Mouse (Mus musculus) liver, embryonic 14.5 days (tissue): ENCODE measurements around the gene Muc13. TPM values are rescaled to one million over a fixed set of nuclear protein-coding genes. Genes with fewer than 3 reads are reported as not detected.

Experiments used
- ATAC-seq: fragments of 200-750 bp; cut with Nextera tagmentation; 2 replicates; pipeline ENCODE4 v1.8.0; 2017; ENCODE audit warnings: moderate number of reproducible peaks, mild to moderate bottlenecking, moderate library complexity; ENCODE audit not compliant: insufficient read depth
- DNase-seq, 3 experiments: peaks; one replicate each; pipeline ENCODE4 v3.0.0-alpha.2; 2012 to 2013; ENCODE audit warnings: low read depth in 3 of 3, low spot score in 3 of 3
- H3K27ac ChIP-seq: fragments of 300-500 bp; sonication (generic); 2 replicates; pipeline ENCODE4 v1.5.1; 2014; ENCODE audit warnings: moderate library complexity, mild to moderate bottlenecking, control low read depth, inconsistent platforms
- H3K27me3 ChIP-seq: fragments of 300-500 bp; sonication (generic); 2 replicates; pipeline ENCODE4 v1.6.1; 2014; ENCODE audit warnings: mild to moderate bottlenecking, low read length, moderate library complexity; ENCODE audit not compliant: control insufficient read depth, insufficient read depth
- H3K36me3 ChIP-seq: fragments of 300-500 bp; sonication (generic); replicated peaks from 2 replicates; pipeline ENCODE4 v1.6.1; 2014; ENCODE audit warnings: low read depth; ENCODE audit not compliant: control insufficient read depth, insufficient read depth
- H3K4me1 ChIP-seq, 2 experiments: fragments of 200-500 bp in 1 of 2; fragments of 300-500 bp in 1 of 2; sonication (generic) in 1 of 2; replicated peaks; 2 replicates each; pipeline ENCODE4 v1.6.1; 2012 to 2014; ENCODE audit warnings: antibody characterized with exemption in 1 of 2, inconsistent platforms in 1 of 2, low read length in 1 of 2; ENCODE audit not compliant: control insufficient read depth in 2 of 2, insufficient read depth in 2 of 2
- H3K4me2 ChIP-seq: fragments of 300-500 bp; sonication (generic); 2 replicates; pipeline ENCODE4 v1.6.1; 2014; ENCODE audit warnings: low read depth, mild to moderate bottlenecking, control low read depth, moderate library complexity
- H3K4me3 ChIP-seq, 2 experiments: fragments of 200-500 bp in 1 of 2; fragments of 300-500 bp in 1 of 2; sonication (generic) in 1 of 2; 2 replicates each; pipeline ENCODE4 v1.5.1; 2012 to 2014; ENCODE audit warnings: low read depth in 2 of 2, low read length in 2 of 2, mild to moderate bottlenecking in 2 of 2, control low read depth in 1 of 2, inconsistent platforms in 1 of 2, moderate library complexity in 1 of 2; ENCODE audit not compliant: insufficient read depth in 1 of 2
- H3K9ac ChIP-seq: fragments of 300-500 bp; sonication (generic); replicated peaks from 2 replicates; pipeline ENCODE4 v1.6.1; 2014; ENCODE audit warnings: mild to moderate bottlenecking, control low read depth, moderate library complexity
- H3K9me3 ChIP-seq: fragments of 300-500 bp; sonication (generic); 2 replicates; pipeline ENCODE4 v1.6.1; 2016; ENCODE audit warnings: low read length, mixed read lengths; ENCODE audit not compliant: control insufficient read depth
- CTCF ChIP-seq: IDR thresholded peaks from 2 replicates; pipeline ENCODE4 v1.5.1; 2016; ENCODE audit warnings: antibody characterized with exemption, low read depth, control low read depth
- EP300 ChIP-seq: IDR thresholded peaks from 2 replicates; pipeline ENCODE4 v1.6.1; 2016; ENCODE audit warnings: antibody characterized with exemption, low read depth
- WGBS: fragments of 180-500 bp; shearing (Covaris S2); extraction: QIAGEN DNeasy Blood & Tissue Kit; methylation state at CpG from one replicate; pipeline ENCODE4 v1.1.7; 2014; ENCODE audit not compliant: insufficient replicate concordance; 5-methylcytosine and 5-hydroxymethylcytosine counted together
- polyA plus RNA-seq, 2 experiments: library from polyadenylated mRNA; depleted of rRNA in 1 of 2; stranded (reverse) in 1 of 2; unstranded in 1 of 2; fragments of >200 nt; fragmentation: Nextera tagmentation in 1 of 2; extraction: Ambion mirVana in 1 of 2; gene quantifications; 2 replicates each; pipeline versions ENCODE4 v1.2.1 to v1.2.3; 2012 to 2014

Muc13 gene
- polyA plus RNA-seq (2012; rRNA removed): 1.7 and 1.9 TPM in 2 replicates
- polyA plus RNA-seq (2014; fragmentation: Nextera tagmentation; extraction: Ambion mirVana): 1.4 and 1.5 TPM in 2 replicates

DNA sequence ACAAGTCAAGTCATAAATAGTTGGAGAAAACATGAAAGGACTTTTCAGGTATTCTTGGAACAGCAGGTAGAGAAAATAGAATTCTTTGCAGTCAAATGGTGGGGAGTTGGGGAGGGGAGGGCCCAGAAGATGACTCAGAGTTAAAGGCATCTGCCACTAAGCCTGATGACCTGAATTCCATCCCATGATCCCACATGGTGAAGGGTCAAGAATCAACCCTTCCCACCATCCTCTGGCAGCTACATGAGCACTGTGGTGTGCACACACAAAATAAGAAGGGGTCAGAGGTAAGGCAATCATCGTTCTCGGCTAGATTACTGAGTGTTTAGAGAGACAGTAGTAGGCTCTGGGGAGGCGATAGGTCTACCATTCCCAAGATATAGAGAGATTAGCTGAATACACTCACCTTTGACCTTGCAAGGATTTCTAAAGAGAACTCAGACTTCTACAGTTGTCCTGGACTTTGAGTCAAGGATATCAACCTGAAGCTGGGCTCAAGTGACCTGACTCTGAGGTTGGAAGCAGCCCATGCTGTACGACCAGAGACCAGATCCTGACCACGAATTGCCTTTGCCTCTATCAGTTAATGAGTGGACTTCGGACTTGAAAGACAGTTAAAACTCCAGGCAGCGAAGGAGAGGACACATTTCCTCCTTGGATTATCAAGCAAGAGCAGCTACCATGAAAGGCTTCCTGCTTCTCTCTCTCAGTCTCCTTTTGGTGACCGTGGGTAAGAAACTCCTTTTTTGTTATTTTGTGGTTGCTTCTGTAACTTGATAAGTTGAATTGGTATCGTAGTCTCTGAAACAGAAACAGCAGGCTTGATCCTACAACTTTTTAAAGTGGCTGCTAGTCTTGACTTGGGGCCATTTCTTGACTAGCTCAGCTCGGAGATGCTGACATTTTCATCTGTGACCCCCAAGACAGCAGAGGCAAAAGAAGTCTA, at the start of gene Muc13:
Gene Muc13 (plus strand): TSS at position 192 of the 946 bp plus-strand sequence.
- peak within 1 kb of the TSS in 1 of 2 experiments; percentile 8; a peak in 1 of 4 replicates for H3K4me3 ChIP-seq
- DNase-seq (no peak), ATAC-seq (no peak)
- no peaks in the 10 kb centered on the region for H3K9me3 ChIP-seq
- no peaks in the 10 kb centered on the region for H3K27me3 ChIP-seq
- 15% methylated on average over 10 of the region's 10 CpGs for WGBS
- H3K4me1 ChIP-seq: peaks cover 4 to 17% of the 10 kb centered on the region in 2 experiments; a peak in 3 of 4 replicates
- H3K27ac ChIP-seq: no peak within 1 kb of the TSS
- peak within 1 kb of the TSS; percentile 24; the same call in 1 of the 2 replicates for H3K4me2 ChIP-seq
- no peaks in the 10 kb centered on the region for H3K36me3 ChIP-seq
- TF ChIP-seq EP300: no peak
- no peak for TF ChIP-seq CTCF
- H3K9ac ChIP-seq: no peak within 1 kb of the TSS

DNA sequence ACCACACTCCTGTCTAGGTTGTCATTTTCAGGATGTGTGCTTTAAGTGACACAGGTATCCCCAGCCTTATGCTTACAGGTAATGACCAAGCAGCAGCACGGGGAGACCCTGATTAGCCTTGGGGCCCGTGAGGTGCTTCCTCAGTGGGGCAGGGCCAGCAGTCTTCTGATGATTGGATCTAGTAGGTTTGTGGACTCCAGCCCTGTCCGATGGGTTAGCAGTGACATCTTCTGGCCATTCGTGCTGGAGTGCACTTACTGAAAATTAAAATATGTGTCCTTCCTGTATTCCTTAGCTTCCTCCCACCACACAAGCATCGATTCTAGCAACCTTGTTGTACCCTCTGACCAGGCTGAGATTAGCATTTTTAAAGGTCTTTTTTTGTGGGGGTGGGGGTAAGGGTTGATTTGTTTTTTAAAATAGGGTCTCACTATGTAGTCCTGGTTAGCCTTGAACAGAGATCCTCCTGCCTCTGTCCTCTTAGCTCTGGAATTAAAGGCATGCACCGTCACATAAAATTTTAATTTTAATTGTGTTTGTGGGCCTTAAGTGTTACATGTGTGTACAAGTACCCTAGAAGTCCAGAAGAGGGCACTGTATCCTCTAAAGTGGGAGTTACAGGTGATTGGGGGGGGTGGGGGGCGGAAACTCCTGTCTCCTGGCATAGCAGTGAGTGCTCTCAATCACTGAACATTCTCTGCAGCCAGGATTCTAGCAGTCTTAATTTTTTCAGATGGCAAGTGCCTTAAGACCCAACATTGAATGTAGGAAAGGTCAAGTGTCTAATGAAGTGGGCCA, 49.0 kb upstream of the Muc13 start:
- no peaks in the 10 kb centered on the region for H3K9me3 ChIP-seq
- no peak overlapping the region for H3K4me3 ChIP-seq
- WGBS: 24% methylated on average over 7 of the region's 7 CpGs
- no peak for DNase-seq
- ATAC-seq: no peak
- TF ChIP-seq EP300 (no peak), CTCF (peak; percentile 40)
- H3K27ac ChIP-seq: no peak overlapping the region
- H3K4me2 ChIP-seq: no peak overlapping the region
- no peaks in the 10 kb centered on the region for H3K27me3 ChIP-seq
- no peaks in the 10 kb centered on the region; the same call in 1 of the 2 replicates for H3K36me3 ChIP-seq
- no peaks in the 10 kb centered on the region; a peak in 1 of 4 replicates for H3K4me1 ChIP-seq
- H3K9ac ChIP-seq: no peak overlapping the region

DNA sequence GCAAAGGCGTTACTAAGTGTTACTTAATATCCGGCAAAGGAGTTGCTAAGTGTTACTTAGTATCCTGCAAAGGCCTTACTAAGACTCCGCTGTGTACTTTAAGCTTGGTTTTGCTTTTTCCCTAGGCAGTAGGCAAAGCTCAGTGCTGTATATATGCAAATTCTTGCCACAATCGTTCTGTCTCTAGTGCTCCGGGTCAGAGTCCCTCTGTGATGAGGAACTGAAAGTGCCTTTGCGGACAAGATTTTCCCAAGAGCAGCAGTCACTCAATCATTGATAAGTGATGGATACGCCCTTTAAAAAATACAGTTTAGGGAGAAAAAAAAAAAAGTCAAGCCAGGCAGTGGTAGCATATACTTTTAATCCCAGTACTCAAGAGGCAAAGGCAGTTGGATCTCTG, 48.4 kb upstream of the Muc13 start:
- ATAC-seq: no peak
- no peaks in the 10 kb centered on the region for H3K4me1 ChIP-seq
- H3K27ac ChIP-seq: no peak overlapping the region
- no peak overlapping the region for H3K4me3 ChIP-seq
- 56% methylated on average over 7 of the region's 7 CpGs for WGBS
- no peak overlapping the region for H3K9ac ChIP-seq
- H3K36me3 ChIP-seq: no peaks in the 10 kb centered on the region; the same call in 1 of the 2 replicates
- H3K4me2 ChIP-seq: no peak overlapping the region
- TF ChIP-seq EP300: no peak
- TF ChIP-seq CTCF: no peak
- DNase-seq: no peak
- H3K27me3 ChIP-seq: no peaks in the 10 kb centered on the region
- H3K9me3 ChIP-seq: no peaks in the 10 kb centered on the region

DNA sequence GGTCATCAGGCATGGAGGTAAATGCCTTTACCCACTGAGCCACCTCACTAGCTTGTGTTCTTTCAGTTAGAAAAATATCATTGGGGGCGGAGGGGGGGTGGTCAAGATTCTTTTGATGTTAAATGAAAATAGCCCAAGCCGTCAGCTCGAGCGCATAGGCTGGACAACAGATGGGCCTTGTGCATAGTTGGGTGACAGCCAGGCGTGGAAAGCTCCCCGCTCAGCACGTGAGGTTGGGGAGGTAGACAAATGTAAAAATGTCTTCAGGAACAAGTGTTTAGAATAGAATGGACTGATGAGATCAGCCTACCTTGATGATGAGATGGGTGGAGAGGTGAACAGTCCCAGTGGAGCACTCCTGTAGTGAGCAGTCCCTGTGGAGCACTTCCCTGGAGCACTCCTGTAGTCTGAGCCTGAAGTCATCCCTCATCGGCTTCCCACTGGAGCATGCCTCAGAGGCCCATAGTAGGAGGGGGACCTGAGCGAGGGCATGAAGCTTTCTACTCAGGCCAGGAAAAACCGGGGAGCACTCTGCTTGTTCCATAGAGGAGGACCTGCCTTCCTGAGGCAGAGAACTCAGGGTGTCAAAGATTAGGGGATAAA, 47.7 kb upstream of the Muc13 start:
- 76% methylated on average over 10 of the region's 10 CpGs for WGBS
- no peaks in the 10 kb centered on the region for H3K9me3 ChIP-seq
- no peak overlapping the region for H3K9ac ChIP-seq
- H3K4me2 ChIP-seq: no peak overlapping the region
- ATAC-seq (no peak), DNase-seq (no peak)
- TF ChIP-seq EP300 (no peak), CTCF (no peak)
- H3K27ac ChIP-seq: no peak overlapping the region
- H3K4me3 ChIP-seq: no peak overlapping the region
- no peaks in the 10 kb centered on the region for H3K27me3 ChIP-seq
- H3K36me3 ChIP-seq: no peaks in the 10 kb centered on the region; the same call in 1 of the 2 replicates
- 0 out of 4 replicates have a peak, but pooled peaks cover 0 to under 1% of the 10 kb centered on the region in 2 experiments for H3K4me1 ChIP-seq
